Mouse (Mus musculus) lung, postnatal 0 days (tissue): ENCODE measurements at regions not wholly inside any gene's neighbourhood (a gene's known extent, or its start where the extent isn't known, plus 50 kb on each side); places are given as distances from the start of the nearest gene placed in this dataset.

Experiments used
- CTCF ChIP-seq: IDR thresholded peaks from 2 replicates; pipeline ENCODE4 v1.5.1; 2016; ENCODE audit warnings: antibody characterized with exemption, mild to moderate bottlenecking
- EP300 ChIP-seq: IDR thresholded peaks from 2 replicates; pipeline ENCODE4 v1.6.1; 2016; ENCODE audit warnings: antibody characterized with exemption, mild to moderate bottlenecking, control low read depth

DNA sequence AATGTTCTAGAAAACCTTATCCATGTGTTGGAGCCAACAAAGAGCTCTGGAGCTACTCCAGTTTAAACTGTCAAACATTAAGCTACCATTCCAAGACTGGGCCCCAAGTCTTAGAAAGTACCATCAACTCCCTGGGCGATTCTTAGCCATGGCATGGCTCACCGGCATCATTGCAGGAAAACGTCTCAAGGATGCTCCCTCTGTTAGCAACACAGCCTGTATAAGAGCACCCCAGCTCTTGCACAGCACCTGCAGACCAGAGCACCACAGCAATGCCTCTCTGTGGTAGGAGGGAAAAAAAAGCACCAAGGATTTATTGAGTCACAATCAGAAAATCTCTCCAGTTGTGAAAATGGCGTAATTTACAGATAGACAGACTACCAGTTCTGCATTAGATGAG, 221.2 kb downstream of the Fam43a start:
- TF ChIP-seq CTCF (no peak), EP300 (no peak)
